Mouse (Mus musculus) urinary bladder, adult 18-20 months (tissue): ENCODE measurements around the gene Dnase2b.

Experiments used
- DNase-seq, 2 experiments: peaks; one replicate each; pipeline ENCODE4 v3.0.0; 2022; ENCODE audit warnings: low spot score in 2 of 2, mixed read lengths in 2 of 2

Gene Dnase2b

GRCm38 (mm10) chr3:146615496-146615895 lies at the start of gene Dnase2b:
Gene Dnase2b, minus strand, starts transcription at chr3:146615596.
- no peak for DNase-seq

GRCm38 (mm10) chr3:146661907-146662306 lies 46.5 kb upstream of the Dnase2b start:
- DNase-seq: no peak

- no peak for DNase-seq
Measured at GRCm38 (mm10) chr3:146661001-146661400, 45.6 kb upstream of the Dnase2b start.

GRCm38 (mm10) chr3:146659321-146659720 lies 43.9 kb upstream of the Dnase2b start:
- DNase-seq: no peak

GRCm38 (mm10) chr3:146658061-146658639 lies 42.8 kb upstream of the Dnase2b start:
- DNase-seq: no peak

- DNase-seq: no peak
Measured at GRCm38 (mm10) chr3:146657433-146657832, 42.0 kb upstream of the Dnase2b start.

GRCm38 (mm10) chr3:146655111-146655577 lies 39.7 kb upstream of the Dnase2b start:
- DNase-seq: no peak

- no peak for DNase-seq
Measured at GRCm38 (mm10) chr3:146653692-146654091, 38.3 kb upstream of the Dnase2b start.

GRCm38 (mm10) chr3:146652431-146652830 lies 37.0 kb upstream of the Dnase2b start:
- no peak for DNase-seq

- no peak for DNase-seq
Measured at GRCm38 (mm10) chr3:146651217-146651616, 35.8 kb upstream of the Dnase2b start, which contains the start of gene 4930503B20Rik. Gene 4930503B20Rik, minus strand, starts transcription at chr3:146651317.

GRCm38 (mm10) chr3:146650716-146651115 lies 35.3 kb upstream of the Dnase2b start:
- DNase-seq: no peak

GRCm38 (mm10) chr3:146649311-146649894 lies 34.0 kb upstream of the Dnase2b start:
- no peak for DNase-seq

- no peak for DNase-seq
Measured at GRCm38 (mm10) chr3:146641818-146642427, 26.5 kb upstream of the Dnase2b start.

- DNase-seq: no peak
Measured at GRCm38 (mm10) chr3:146632506-146632905, 17.1 kb upstream of the Dnase2b start.

- no peak for DNase-seq
Measured at GRCm38 (mm10) chr3:146628227-146628982, 13.0 kb upstream of the Dnase2b start.

- DNase-seq: no peak
Measured at GRCm38 (mm10) chr3:146625766-146626165, 10.4 kb upstream of the Dnase2b start.

GRCm38 (mm10) chr3:146621966-146622365 lies 6.6 kb upstream of the Dnase2b start:
- DNase-seq: no peak

GRCm38 (mm10) chr3:146620555-146621249 lies 5.3 kb upstream of the Dnase2b start:
- no peak for DNase-seq

- no peak for DNase-seq
Measured at GRCm38 (mm10) chr3:146620101-146620500, 4.7 kb upstream of the Dnase2b start.

GRCm38 (mm10) chr3:146618357-146618756 lies 3.0 kb upstream of the Dnase2b start:
- DNase-seq: no peak

GRCm38 (mm10) chr3:146617946-146618345 lies 2.5 kb upstream of the Dnase2b start:
- DNase-seq: no peak
